Mouse (Mus musculus) cerebellum, adult 18-20 months (tissue): ENCODE results near the gene 4930503B20Rik.

Experiments used
- DNase-seq, 2 experiments: peaks; one replicate each; pipeline ENCODE4 v3.0.0; 2021

Gene 4930503B20Rik

GRCm38 (mm10) chr3:146650716-146651115 is 401 bp downstream of the 4930503B20Rik start:
- DNase-seq, result no peak

- no peak for DNase-seq
Measured at GRCm38 (mm10) chr3:146649311-146649894, 1.7 kb downstream of the 4930503B20Rik start.

- DNase-seq, result no peak
Measured at GRCm38 (mm10) chr3:146641818-146642427, 9.2 kb downstream of the 4930503B20Rik start.

GRCm38 (mm10) chr3:146632506-146632905 is 18.6 kb downstream of the 4930503B20Rik start:
- no peak for DNase-seq

- DNase-seq, result no peak
Measured at GRCm38 (mm10) chr3:146628227-146628982, 22.7 kb downstream of the 4930503B20Rik start.

GRCm38 (mm10) chr3:146625766-146626165 is 25.4 kb downstream of the 4930503B20Rik start:
- no peak for DNase-seq

GRCm38 (mm10) chr3:146621966-146622365 is 29.2 kb downstream of the 4930503B20Rik start:
- DNase-seq, result no peak

- DNase-seq, result peak; percentile 82 to 85
Measured at GRCm38 (mm10) chr3:146620555-146621249, 30.4 kb downstream of the 4930503B20Rik start.

GRCm38 (mm10) chr3:146620101-146620500 is 31.0 kb downstream of the 4930503B20Rik start:
- no peak for DNase-seq

- DNase-seq, result no peak
Measured at GRCm38 (mm10) chr3:146618357-146618756, 32.8 kb downstream of the 4930503B20Rik start.

GRCm38 (mm10) chr3:146617946-146618345 is 33.2 kb downstream of the 4930503B20Rik start:
- no peak for DNase-seq

- DNase-seq, result no peak
Measured at GRCm38 (mm10) chr3:146616533-146617283, 34.4 kb downstream of the 4930503B20Rik start.

GRCm38 (mm10) chr3:146615496-146615895 is 35.6 kb downstream of the 4930503B20Rik start, which contains the start of gene Dnase2b:
Dnase2b (minus strand) TSS chr3:146615596.
- no peak for DNase-seq

GRCm38 (mm10) chr3:146611821-146612220 is 39.3 kb downstream of the 4930503B20Rik start:
- no peak for DNase-seq

GRCm38 (mm10) chr3:146611261-146611660 is 39.9 kb downstream of the 4930503B20Rik start:
- no peak for DNase-seq

- DNase-seq, result no peak
Measured at GRCm38 (mm10) chr3:146610322-146610721, 40.8 kb downstream of the 4930503B20Rik start.

GRCm38 (mm10) chr3:146607368-146607767 is 43.7 kb downstream of the 4930503B20Rik start:
- DNase-seq, result no peak

GRCm38 (mm10) chr3:146604647-146605046 is 46.5 kb downstream of the 4930503B20Rik start:
- no peak for DNase-seq

GRCm38 (mm10) chr3:146602531-146602930 is 48.6 kb downstream of the 4930503B20Rik start:
- DNase-seq, result no peak

- no peak for DNase-seq
Measured at GRCm38 (mm10) chr3:146601205-146601604, 49.9 kb downstream of the 4930503B20Rik start.

- DNase-seq, result no peak
Measured at GRCm38 (mm10) chr3:146599198-146599900, 51.8 kb downstream of the 4930503B20Rik start.

- DNase-seq, result no peak
Measured at GRCm38 (mm10) chr3:146598411-146598810, 52.7 kb downstream of the 4930503B20Rik start.
